ENCODE assay signal across 8 mouse cellular contexts in the genomic region with DNA sequence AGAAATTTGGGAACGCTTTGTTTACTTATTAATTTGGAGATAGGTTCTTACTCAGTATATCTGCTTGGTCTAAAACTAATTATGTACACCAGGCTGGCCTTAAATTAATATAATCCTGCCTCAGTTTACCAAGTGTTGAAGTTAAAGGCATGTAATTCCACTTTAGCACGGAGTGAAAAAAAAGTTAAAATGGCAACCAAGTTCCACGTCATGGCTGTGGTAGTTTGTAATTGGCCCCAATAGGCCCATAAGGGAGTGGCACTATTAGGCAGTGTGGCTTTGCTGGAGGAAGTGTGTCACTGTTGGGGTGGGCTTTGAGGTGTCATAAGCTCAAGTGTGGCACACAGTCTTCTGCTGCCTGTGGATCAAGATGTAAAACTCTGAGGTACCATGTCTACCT. TPM values are rescaled to one million over a fixed set of nuclear protein-coding genes. Genes with fewer than 3 reads are reported as not detected.
A peak's percentile ranks its signal among the peaks of the same experiment; 100 is the strongest.
DNase-seq lines count a peak whose midpoint lies in the region; ATAC-seq and TF ChIP-seq lines count a peak whose summit lies in the region.

No protein-coding gene starts in this region.

- H3K27me3 ChIP-seq in spleen, adult 2 months (ENCODE audit: control insufficient read depth, insufficient read depth, low read length), result no peaks in the 10 kb centered on the region
- H3K27me3 ChIP-seq in intestine, embryonic 15.5 days (replicated peaks), result no peaks in the 10 kb centered on the region
- no peaks in the 10 kb centered on the region for H3K27me3 ChIP-seq in myocyte (ENCODE audit: control insufficient read depth, insufficient read depth, insufficient read length)

- H3K9me3 ChIP-seq in intestine, embryonic 15.5 days, result no peaks in the 10 kb centered on the region

- 49% methylated on average over 3 of the region's 3 CpGs for WGBS in spleen, adult 2 months
- WGBS in intestine, embryonic 15.5 days, result 46% methylated on average over 3 of the region's 3 CpGs

- H3ac ChIP-seq in myocyte (ENCODE audit: control insufficient read depth, insufficient read length), result peak overlapping the region; percentile 37

- DNase-seq in spleen, adult 2 months (ENCODE audit: low read depth in 1 of 2, low spot score in 2 of 2), result peak in 1 of 2 experiments; percentile 21
- DNase-seq in spleen, postnatal 4 days (ENCODE audit: low spot score in 2 of 2), result no peak
- no peak for DNase-seq in left cerebral cortex, postnatal 36 days (ENCODE audit: low spot score in 2 of 2)
- no peak for DNase-seq in urinary bladder, postnatal 25 days (ENCODE audit: low spot score)
- DNase-seq in gastrocnemius, postnatal 14 days, result no peak

- intact Hi-C loops in left cerebral cortex, postnatal 36 days (cut with DNase I), result loop anchor here (5.0 kb wide), 2 partner anchors 55 to 120 kb away; no protein-coding TSS in a partner anchor
- intact Hi-C loops in gastrocnemius, postnatal 14 days (cut with DNase I; ENCODE audit: low total_unique reads), result no loop called here

- no peak for ATAC-seq in intestine, embryonic 15.5 days

- peak overlapping the region; percentile 59 for H3K4me2 ChIP-seq in intestine, embryonic 15.5 days (replicated peaks)
- peak overlapping the region; percentile 80 for H3K4me2 ChIP-seq in myocyte (ENCODE audit: low read depth)

- peaks cover 59% of the 10 kb centered on the region for H3K79me2 ChIP-seq in myocyte (ENCODE audit: control insufficient read depth, insufficient read depth)

- H3K27ac ChIP-seq in spleen, adult 2 months (ENCODE audit: insufficient read depth, low read length), result no peak overlapping the region
- H3K27ac ChIP-seq in cortical plate, adult 2 months (ENCODE audit: insufficient read depth, low read length), result no peak overlapping the region
- no peak overlapping the region for H3K27ac ChIP-seq in intestine, embryonic 15.5 days

- H3K9ac ChIP-seq in intestine, embryonic 15.5 days, result peak overlapping the region; percentile 97

- no peak for TF ChIP-seq POLR2A in spleen, adult 2 months (IDR thresholded peaks at IDR 0.05; ENCODE audit: low read depth, low read length)
- TF ChIP-seq POLR2A in cortical plate, adult 2 months (IDR thresholded peaks at IDR 0.05; ENCODE audit: extremely low read depth, insufficient read depth, low read length), result no peak
- no peak for TF ChIP-seq POLR2A in myocyte (IDR thresholded peaks at IDR 0.05; ENCODE audit: insufficient read length, low read depth)

- H3K4me3 ChIP-seq in spleen, adult 2 months (ENCODE audit: extremely low read depth, insufficient read depth, insufficient read length), result peak overlapping the region; percentile 99
- H3K4me3 ChIP-seq in cortical plate, adult 2 months (ENCODE audit: insufficient read depth, low read length), result peak overlapping the region; percentile 82
- peak overlapping the region; percentile 95 for H3K4me3 ChIP-seq in intestine, embryonic 15.5 days (replicated peaks)
- peak overlapping the region; percentile 91 for H3K4me3 ChIP-seq in myocyte

- H3K4me1 ChIP-seq in spleen, adult 2 months (ENCODE audit: control insufficient read depth, insufficient read depth, insufficient read length), result peaks cover 7% of the 10 kb centered on the region
- peaks cover 6% of the 10 kb centered on the region for H3K4me1 ChIP-seq in cortical plate, adult 2 months (ENCODE audit: control insufficient read depth, insufficient read depth, low read length)
- H3K4me1 ChIP-seq in intestine, embryonic 15.5 days (replicated peaks), result peaks cover 5% of the 10 kb centered on the region; the same call in 1 of the 2 replicates

- TF ChIP-seq CTCF in spleen, adult 2 months (IDR thresholded peaks at IDR 0.05; ENCODE audit: extremely low read depth, insufficient read depth, insufficient read length, insufficient replicate concordance), result no peak
- no peak for TF ChIP-seq CTCF in cortical plate, adult 2 months (IDR thresholded peaks at IDR 0.05; ENCODE audit: extremely low read depth, insufficient read depth, low read length)

- no peaks in the 10 kb centered on the region for H3K36me3 ChIP-seq in spleen, adult 2 months (ENCODE audit: control insufficient read depth, insufficient read depth, low read length)
- no peaks in the 10 kb centered on the region for H3K36me3 ChIP-seq in intestine, embryonic 15.5 days
- peaks cover 4% of the 10 kb centered on the region for H3K36me3 ChIP-seq in myocyte (ENCODE audit: control insufficient read depth, insufficient read depth)

TF ChIP-seq in myocyte, 11 proteins besides CTCF, POLR2A, EP300 and RAD21:
- TF ChIP-seq REST (IDR thresholded peaks at IDR 0.05; ENCODE audit: insufficient read depth, insufficient read length) (no peak), TCF3 (IDR thresholded peaks at IDR 0.05; ENCODE audit: insufficient read length, low read depth) (no peak), MYOG (IDR thresholded peaks at IDR 0.05; ENCODE audit: control insufficient read depth in 1 of 3, insufficient read depth in 1 of 3, insufficient read length in 2 of 3, low read depth in 2 of 3) (no peak), POLR2AphosphoS2 (IDR thresholded peaks at IDR 0.05; ENCODE audit: insufficient read length, low read depth) (no peak), MYOD1 (IDR thresholded peaks at IDR 0.05; ENCODE audit: control insufficient read depth in 1 of 3, insufficient read length in 2 of 3, low read depth in 2 of 3) (no peak), CEBPB (IDR thresholded peaks at IDR 0.05; ENCODE audit: insufficient read depth, poor library complexity, severe bottlenecking) (no peak), SRF (IDR thresholded peaks at IDR 0.05; ENCODE audit: control insufficient read depth, insufficient read length, low read depth) (no peak), USF1 (IDR thresholded peaks at IDR 0.05; ENCODE audit: low read depth) (no peak), MAX (IDR thresholded peaks at IDR 0.05; ENCODE audit: low read depth) (no peak), TCF12 (IDR thresholded peaks at IDR 0.05; ENCODE audit: insufficient read depth, poor library complexity, severe bottlenecking) (no peak), E2F4 (IDR thresholded peaks at IDR 0.05; ENCODE audit: insufficient read depth) (no peak)

RNA-seq across cellular contexts. Expression of gene Psmd14, which starts 1.0 kb away (rescaled TPM):
- 5.2 and 7.8 TPM in 2 replicates for polyA plus RNA-seq in spleen, adult 2 months (2012; rRNA removed)
- 89.2 and 94.9 TPM in 2 replicates for polyA plus RNA-seq in cortical plate, adult 2 months (2012; rRNA removed)
- 165 and 185 TPM in 2 replicates for polyA plus RNA-seq in intestine, embryonic 15.5 days (2015; fragmentation: Nextera tagmentation; extraction: Ambion mirVana)
- 101 TPM for polyA plus RNA-seq in myocyte (2012; fragmentation: generic; extraction: Trizol)
- total RNA-seq in left cerebral cortex, postnatal 36 days (2021), result 100 to 1,000 TPM; 103 to 112 TPM
- 10 to 100 TPM; 72.7 to 83.0 TPM for total RNA-seq in gastrocnemius, postnatal 14 days (2021)

Comparison
In these comparisons a context has a peak if more than half of its experiments do, and no peak if none do; other contexts are left out.
1. RNA of gene Psmd14, which starts 1.0 kb away (polyA plus RNA-seq): 165 to 185 TPM in intestine, embryonic 15.5 days, 101 TPM in myocyte (single experiment) and 89.2 to 94.9 TPM in cortical plate, adult 2 months; 5.2 to 7.8 TPM in spleen, adult 2 months; every median in the first group is over 10 times any median in the second.
2. Peak in every context shown above with its lines, with median percentiles within 50 percentile points of each other: H3K4me3 ChIP-seq.